Mouse (Mus musculus): ENCODE results near the gene Tm9sf2.

GRCm38 (mm10) chr14:122189901-122190300 lies 83.1 kb downstream of the Tm9sf2 start:
- no peak for TF ChIP-seq POLR2A (IDR thresholded peaks at IDR 0.05; ENCODE audit: control insufficient read depth, low read depth, low read length)
- no peak for TF ChIP-seq CTCF (IDR thresholded peaks at IDR 0.05; ENCODE audit: control insufficient read depth, insufficient read depth, insufficient replicate concordance, low read depth, low read length)

Measured in testis, adult 2 months (tissue).